1 mouse cellular context compared by ENCODE assay signal in the genomic region with DNA sequence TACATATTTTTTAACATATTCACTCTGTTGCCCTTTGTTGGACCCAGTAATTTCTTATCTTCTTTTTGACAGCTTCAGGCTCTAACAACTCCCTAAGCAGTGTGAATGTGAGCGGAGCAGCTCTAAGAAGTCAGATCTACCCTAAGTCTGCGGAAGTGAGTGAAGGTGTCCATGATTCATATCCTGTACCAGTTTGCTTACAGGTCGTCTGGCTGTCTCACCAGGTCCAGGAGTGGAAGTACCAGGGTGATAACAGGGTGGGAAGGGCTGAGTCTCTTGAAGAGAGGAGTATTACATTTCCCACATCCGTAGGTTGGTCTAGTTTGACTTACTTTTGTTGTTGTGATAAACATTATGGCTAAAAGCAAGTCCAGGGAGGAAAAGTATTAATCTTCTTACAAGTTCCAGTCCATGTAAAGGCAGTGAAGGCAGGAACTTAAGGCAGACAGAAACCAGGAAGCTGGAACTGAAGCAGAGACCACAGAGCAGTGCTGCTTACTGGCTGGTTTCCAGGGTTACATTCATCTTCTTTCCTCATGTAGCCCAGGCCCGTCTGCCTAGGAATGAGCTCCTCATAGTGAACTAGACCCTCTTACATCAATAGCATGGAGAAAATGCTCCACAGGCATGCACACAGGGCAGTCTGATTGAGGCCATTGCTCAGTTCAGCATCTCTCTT.
TF ChIP-seq lines count a peak whose summit lies in the region.

No protein-coding gene starts in this region.

TF ChIP-seq in MEL, 35 proteins besides CTCF, POLR2A, EP300 and RAD21:
- peak; percentile 6; the same call in 1 of the 2 replicates for TF ChIP-seq TCF12 (IDR thresholded peaks at IDR 0.05; ENCODE audit: low read depth, low read length)
- TF ChIP-seq USF2 (IDR thresholded peaks at IDR 0.05; ENCODE audit: borderline replicate concordance in 1 of 2, insufficient read depth in 1 of 2, low read depth in 1 of 2, low read length in 2 of 2): no peak
- no peak for TF ChIP-seq NRF1 (IDR thresholded peaks at IDR 0.05; ENCODE audit: insufficient read depth, low read depth, low read length, poor library complexity, severe bottlenecking)
- peak; percentile 57 for TF ChIP-seq GATA1 (IDR thresholded peaks at IDR 0.05; ENCODE audit: low read depth, low read length)
- TF ChIP-seq ETS1 (IDR thresholded peaks at IDR 0.05; ENCODE audit: low read depth, low read length): peak; percentile 34; the same call in 1 of the 2 replicates
- no peak for TF ChIP-seq MYB (IDR thresholded peaks at IDR 0.05; ENCODE audit: low read depth, low read length)
- TF ChIP-seq MAX (IDR thresholded peaks at IDR 0.05; ENCODE audit: low read length): 0 out of 2 replicates have a peak, but pooled peaks have one; percentile 37
- no peak for TF ChIP-seq MEF2A (IDR thresholded peaks at IDR 0.05; ENCODE audit: extremely low read depth, insufficient replicate concordance, low read depth, low read length, poor library complexity, severe bottlenecking)
- TF ChIP-seq GABPA (IDR thresholded peaks at IDR 0.05; ENCODE audit: low read depth, low read length): no peak
- peak; percentile 34; the same call in 1 of the 2 replicates for TF ChIP-seq NELFE (IDR thresholded peaks at IDR 0.05; ENCODE audit: low read depth, low read length)
- peak; percentile 79 for TF ChIP-seq ELF1 (IDR thresholded peaks at IDR 0.05; ENCODE audit: low read depth, low read length)
- peak; percentile 6; the same call in 1 of the 2 replicates for TF ChIP-seq JUND (IDR thresholded peaks at IDR 0.05; ENCODE audit: low read depth, low read length)
- no peak for TF ChIP-seq POLR2AphosphoS2 (IDR thresholded peaks at IDR 0.05; ENCODE audit: low read length)
- TF ChIP-seq ZKSCAN1 (IDR thresholded peaks at IDR 0.05; ENCODE audit: low read depth, low read length): no peak
- TF ChIP-seq MAFK (IDR thresholded peaks at IDR 0.05; ENCODE audit: borderline replicate concordance, low read depth, low read length): no peak
- peak; percentile 37; the same call in 1 of the 2 replicates for TF ChIP-seq MYC (IDR thresholded peaks at IDR 0.05; ENCODE audit: low read depth, low read length)
- peak; percentile 46; the same call in 1 of the 2 replicates for TF ChIP-seq HCFC1 (IDR thresholded peaks at IDR 0.05; ENCODE audit: low read depth, low read length)
- peak; percentile 57; the same call in 1 of the 2 replicates for TF ChIP-seq MXI1 (IDR thresholded peaks at IDR 0.05; ENCODE audit: low read depth, low read length)
- TF ChIP-seq TBP (IDR thresholded peaks at IDR 0.05; ENCODE audit: low read depth, low read length): peak; percentile 94
- TF ChIP-seq SMC3 (IDR thresholded peaks at IDR 0.05; ENCODE audit: low read depth, low read length): 0 out of 2 replicates have a peak, but pooled peaks have one; percentile 12
- TF ChIP-seq CHD1 (IDR thresholded peaks at IDR 0.05; ENCODE audit: low read depth, low read length): 0 out of 2 replicates have a peak, but pooled peaks have one; percentile 57
- TF ChIP-seq ZNF384 (IDR thresholded peaks at IDR 0.05; ENCODE audit: low read depth, low read length): no peak
- TF ChIP-seq USF1 (IDR thresholded peaks at IDR 0.05; ENCODE audit: low read depth, low read length): no peak
- TF ChIP-seq E2F4 (IDR thresholded peaks at IDR 0.05; ENCODE audit: borderline replicate concordance, low read depth, low read length): no peak
- TF ChIP-seq CHD2 (IDR thresholded peaks at IDR 0.05; ENCODE audit: low read length): no peak
- no peak for TF ChIP-seq KAT2A (conservative IDR thresholded peaks at IDR 0.05; ENCODE audit: low read depth, low read length)
- no peak for TF ChIP-seq BHLHE40 (IDR thresholded peaks at IDR 0.05; ENCODE audit: borderline replicate concordance, low read depth, low read length)
- TF ChIP-seq ZMIZ1 (IDR thresholded peaks at IDR 0.05; ENCODE audit: low read depth, low read length): no peak
- peak; percentile 58 for TF ChIP-seq TAL1 (IDR thresholded peaks at IDR 0.05; ENCODE audit: low read length)
- no peak for TF ChIP-seq POLR2AphosphoS5 (IDR thresholded peaks at IDR 0.05; ENCODE audit: borderline replicate concordance, low read depth, low read length)
- TF ChIP-seq ZC3H11A (IDR thresholded peaks at IDR 0.05; ENCODE audit: low read depth, low read length): peak; percentile 6; the same call in 1 of the 2 replicates
- TF ChIP-seq SIN3A (IDR thresholded peaks at IDR 0.05; ENCODE audit: low read length): peak; percentile 51
- no peak for TF ChIP-seq UBTF (IDR thresholded peaks at IDR 0.05; ENCODE audit: borderline replicate concordance, insufficient read depth, low read depth, low read length)
- TF ChIP-seq RCOR1 (IDR thresholded peaks at IDR 0.05; ENCODE audit: low read depth, low read length): 0 out of 2 replicates have a peak, but pooled peaks have one; percentile 35
- no peak for TF ChIP-seq MAZ (IDR thresholded peaks at IDR 0.05; ENCODE audit: low read depth, low read length)
